Mouse (Mus musculus) c-Kit-positive CD71-positive TER-119-negative erythroid progenitor cells, embryonic 14.5 days (primary cell): Measurements from ENCODE around the gene BC061237.
"Not testable (repeated sequence)": the region's sequence is repeated elsewhere in the genome, so short reads cannot be mapped to it uniquely, and the experiment has no call there.

Experiments
- DNase-seq: peaks from one replicate; pipeline ENCODE4 v3.0.0-alpha.2; 2013; ENCODE audit warnings: low read depth

Gene BC061237

DNA sequence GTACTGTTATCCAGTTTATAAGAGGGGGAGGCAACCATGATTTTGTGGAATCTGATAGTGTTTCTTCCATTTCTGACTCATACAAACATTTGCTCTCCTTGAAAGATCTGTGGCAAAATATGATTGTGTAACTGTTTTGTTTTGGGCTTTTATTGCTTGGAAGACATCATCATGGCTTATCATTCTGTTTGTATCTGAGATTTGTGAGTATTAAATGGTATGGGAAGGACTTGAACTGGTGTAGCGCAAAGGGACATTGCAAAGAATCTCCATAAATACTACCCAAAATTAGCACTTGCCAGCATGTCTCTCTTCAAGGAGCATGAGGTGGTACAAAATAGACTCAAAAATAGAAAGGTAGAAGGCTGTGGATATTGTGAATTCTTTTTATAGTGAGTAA is at the start of gene BC061237:
Gene BC061237, plus strand, starts transcription at position 301 of the 400 bp plus-strand sequence.
- DNase-seq = not testable (repeated sequence)

DNA sequence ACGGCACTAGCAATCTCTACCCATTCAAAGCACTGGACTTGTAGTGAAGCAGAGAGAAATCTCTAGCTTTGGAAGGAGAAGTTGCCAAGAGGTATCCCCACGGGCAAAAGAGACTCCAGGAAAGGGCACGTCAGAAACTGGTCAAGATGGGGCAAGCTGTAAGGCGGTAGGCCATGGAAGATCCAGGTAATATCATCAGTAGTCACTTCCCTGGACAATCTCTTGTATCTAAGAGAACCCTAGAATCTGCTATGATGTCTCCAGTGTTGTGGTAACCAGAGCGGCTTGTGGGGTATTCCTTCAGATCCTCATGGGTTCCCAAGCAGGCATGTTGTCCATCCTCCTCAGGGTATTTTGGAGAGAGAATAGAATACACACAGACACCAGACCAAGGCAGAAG is 25.7 kb downstream of the BC061237 start, which contains the start of gene Gm17093:
Gene Gm17093, plus strand, starts transcription at position 301 of the 400 bp plus-strand sequence.
- DNase-seq = not testable (repeated sequence)

DNA sequence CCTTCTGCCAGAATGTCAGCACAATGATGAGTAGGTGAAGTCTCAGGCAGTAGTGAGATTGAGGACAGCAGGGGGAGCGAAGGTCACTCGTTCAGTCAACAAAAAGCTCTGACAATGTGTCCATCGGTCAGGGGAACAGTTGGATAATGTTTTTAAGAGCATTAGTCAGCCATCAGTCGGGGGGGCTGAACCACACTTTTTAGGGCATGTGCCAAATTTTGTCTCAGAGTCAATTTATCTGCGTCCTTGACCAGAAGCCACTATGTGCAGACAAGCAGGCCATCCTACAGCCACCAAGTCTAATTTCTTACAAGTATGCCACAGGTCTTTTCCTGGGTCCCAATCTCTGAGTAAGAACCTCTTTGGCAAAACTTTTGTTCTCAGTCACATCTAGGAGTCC is 55.7 kb downstream of the BC061237 start:
- DNase-seq = not testable (repeated sequence)
